Mouse (Mus musculus) gastrocnemius, postnatal 10 days (tissue): ENCODE results near the gene Zfp36. TPM values are rescaled to one million over a fixed set of nuclear protein-coding genes. Genes with fewer than 3 reads are reported as not detected.
A peak's percentile ranks its signal among the peaks of the same experiment; 100 is the strongest.

Source experiments
- DNase-seq: peaks from one replicate; pipeline ENCODE4 v3.0.0; 2021; ENCODE audit warnings: mixed read lengths
- total RNA-seq, 2 experiments: library from RNA; stranded (reverse); gene quantifications; 2 replicates each; pipeline ENCODE4 v1.2.3; 2021

Gene Zfp36
- total RNA-seq, 2 experiments from 2014 or later = 8.1 to 10.5 TPM

DNA sequence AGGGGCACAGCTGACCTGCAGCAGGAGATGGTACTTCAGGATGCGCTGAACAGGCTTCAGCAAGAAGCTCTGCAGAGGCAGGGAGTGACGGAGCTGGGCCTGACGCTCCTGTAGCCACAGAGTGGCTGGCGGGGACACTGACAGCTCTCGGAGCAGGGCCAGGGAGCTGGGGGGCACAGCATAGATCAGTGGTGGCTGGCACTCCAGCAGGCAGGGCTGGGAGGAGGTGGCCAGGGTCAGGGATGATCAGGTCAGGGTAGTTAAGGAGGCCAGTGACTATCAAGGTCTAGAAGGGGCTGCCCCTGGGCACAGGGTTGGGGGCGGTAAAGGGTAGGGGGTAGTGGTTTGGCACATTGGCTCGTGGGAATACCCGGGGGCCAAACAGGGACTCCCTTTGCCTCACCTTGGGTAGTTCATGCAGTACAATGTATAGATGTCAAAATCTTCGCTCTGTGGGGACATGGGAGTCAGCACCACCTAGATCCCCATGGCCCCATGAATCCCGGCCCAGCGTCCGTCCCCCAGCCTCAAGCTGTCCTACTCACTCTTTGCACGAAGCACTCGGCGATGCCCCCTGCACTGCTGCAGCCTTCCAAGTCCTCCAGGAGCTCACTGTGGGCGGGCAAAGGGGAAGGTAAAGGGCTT is 11.7 kb downstream of the Zfp36 start:
- DNase-seq = no peak

- no peak for DNase-seq
Measured at GRCm38 (mm10) chr7:28367663-28368275, 12.3 kb downstream of the Zfp36 start.

GRCm38 (mm10) chr7:28362441-28363060 is 17.5 kb downstream of the Zfp36 start:
- no peak for DNase-seq

DNA sequence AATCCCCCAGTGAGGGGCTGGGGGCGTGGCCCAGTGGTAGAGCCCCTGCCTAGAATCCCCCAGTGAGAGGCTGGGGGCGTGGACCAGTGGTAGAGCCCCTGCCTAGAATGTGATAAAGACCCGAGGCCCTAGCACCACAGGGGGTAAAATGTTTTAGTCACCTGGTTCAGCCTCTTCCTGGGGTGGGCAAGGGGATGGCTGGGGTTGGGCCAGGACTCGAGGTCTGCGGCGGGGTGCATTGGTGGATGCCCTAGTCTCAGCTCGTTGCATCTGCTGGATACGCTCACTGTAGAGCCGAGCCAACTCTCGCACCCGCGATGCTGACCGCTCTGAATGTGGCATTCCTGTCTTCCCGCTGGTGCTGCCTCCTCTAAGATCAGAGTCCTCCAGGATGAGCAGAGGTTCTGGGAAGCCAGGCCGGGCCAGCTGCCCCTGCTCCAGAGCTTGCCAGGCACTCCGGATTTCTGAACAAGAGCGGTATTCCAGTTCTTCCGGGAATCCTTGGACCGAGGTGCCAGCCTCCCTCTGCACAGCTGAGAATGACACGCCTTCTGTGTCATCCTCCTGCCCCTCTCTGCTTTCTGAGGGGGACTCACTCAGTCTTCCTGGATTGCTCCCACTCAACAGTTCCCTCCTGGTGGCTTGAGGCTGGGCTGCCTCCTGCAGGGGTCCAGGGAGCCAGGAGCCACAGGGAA is 18.3 kb downstream of the Zfp36 start:
- DNase-seq = no peak

DNA sequence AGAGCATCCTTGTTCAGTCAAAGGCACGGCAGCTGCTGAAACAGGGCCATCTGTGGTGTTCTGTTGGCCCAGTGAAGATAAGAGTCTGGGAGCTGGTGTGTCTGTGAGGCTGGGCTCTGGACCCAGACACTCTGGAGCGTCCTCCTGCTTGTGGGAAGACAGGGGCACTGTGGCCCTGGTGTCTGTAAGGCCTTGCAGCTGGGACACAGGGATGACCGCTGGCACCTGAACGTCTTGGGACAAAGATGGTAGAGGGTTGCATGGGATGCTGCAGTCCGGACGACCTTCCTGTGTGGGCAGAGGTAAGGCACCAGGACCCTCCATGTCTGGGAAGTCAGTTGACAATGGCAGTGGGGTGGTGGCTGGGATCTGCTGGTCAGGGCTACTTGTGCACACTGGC is 19.8 kb downstream of the Zfp36 start:
- DNase-seq = no peak

DNA sequence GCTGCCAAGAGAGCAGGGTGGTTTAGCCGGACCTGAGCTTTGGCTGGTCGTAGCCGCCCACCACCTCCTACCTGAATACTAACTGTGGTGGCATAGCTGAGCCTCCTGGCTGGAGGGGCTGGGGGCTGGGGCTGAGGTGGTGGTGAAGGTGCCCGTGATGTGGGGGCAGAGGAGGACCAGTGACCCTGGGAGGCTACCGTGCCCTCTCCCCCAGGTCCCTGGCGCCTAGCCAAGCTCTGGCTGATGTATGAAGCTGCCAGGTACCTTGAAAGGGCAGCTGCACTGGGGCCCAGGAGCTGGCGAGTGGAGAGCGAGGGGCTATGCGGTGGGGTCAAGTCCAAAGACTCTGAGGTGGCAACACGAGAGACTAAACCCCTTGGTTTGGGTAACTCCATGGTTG is 20.2 kb downstream of the Zfp36 start:
- no peak for DNase-seq

DNA sequence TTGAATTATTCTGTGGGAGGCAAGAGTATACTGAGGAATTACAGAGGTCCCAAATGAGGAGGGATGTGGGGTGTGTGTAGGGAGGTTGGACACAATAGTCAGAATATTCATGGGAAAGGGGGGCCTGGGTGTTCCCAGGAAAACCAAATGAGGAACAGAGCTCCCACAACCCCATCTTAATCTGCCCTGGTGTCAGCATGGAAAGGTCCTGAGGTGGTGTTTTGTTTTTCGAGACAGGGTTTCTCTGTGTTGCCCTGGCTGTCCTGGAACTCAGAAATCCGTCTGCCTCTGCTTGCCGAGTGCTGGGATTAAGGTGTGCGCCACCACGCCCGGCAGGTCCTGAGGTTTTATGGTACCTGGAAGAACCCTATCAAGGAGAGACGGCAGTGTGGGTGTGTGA is 21.6 kb downstream of the Zfp36 start:
- no peak for DNase-seq

GRCm38 (mm10) chr7:28357984-28358383 is 22.1 kb downstream of the Zfp36 start:
- DNase-seq = no peak

DNA sequence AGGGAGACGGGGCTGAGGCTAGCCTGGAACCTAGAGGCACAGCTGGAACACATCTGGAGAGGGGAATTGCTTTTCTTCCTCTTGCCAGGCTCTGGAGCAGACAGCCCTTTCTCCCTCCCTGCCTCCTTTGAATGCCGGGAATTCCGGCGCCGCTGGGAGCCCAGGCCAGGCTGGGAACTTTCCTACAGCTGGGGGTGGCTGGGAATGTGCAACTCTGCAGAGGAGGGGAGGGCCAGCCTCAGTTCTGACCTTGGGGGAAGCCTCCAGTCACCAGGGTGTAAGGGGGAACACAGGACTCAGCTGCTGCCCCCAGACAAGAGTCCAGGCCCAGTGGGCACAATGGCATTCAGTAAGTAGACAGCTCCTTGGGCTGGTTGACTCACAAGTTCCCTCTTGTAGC is 23.1 kb downstream of the Zfp36 start:
- DNase-seq = peak; percentile 58

- no peak for DNase-seq
Measured at GRCm38 (mm10) chr7:28355221-28355620, 24.8 kb downstream of the Zfp36 start.

- DNase-seq = no peak
Measured at GRCm38 (mm10) chr7:28354596-28354995, 25.5 kb downstream of the Zfp36 start.

GRCm38 (mm10) chr7:28354113-28354581 is 25.9 kb downstream of the Zfp36 start:
- DNase-seq = no peak

- DNase-seq = no peak
Measured at GRCm38 (mm10) chr7:28353267-28353666, 26.8 kb downstream of the Zfp36 start.

GRCm38 (mm10) chr7:28351676-28352191 is 28.3 kb downstream of the Zfp36 start:
- DNase-seq = no peak

DNA sequence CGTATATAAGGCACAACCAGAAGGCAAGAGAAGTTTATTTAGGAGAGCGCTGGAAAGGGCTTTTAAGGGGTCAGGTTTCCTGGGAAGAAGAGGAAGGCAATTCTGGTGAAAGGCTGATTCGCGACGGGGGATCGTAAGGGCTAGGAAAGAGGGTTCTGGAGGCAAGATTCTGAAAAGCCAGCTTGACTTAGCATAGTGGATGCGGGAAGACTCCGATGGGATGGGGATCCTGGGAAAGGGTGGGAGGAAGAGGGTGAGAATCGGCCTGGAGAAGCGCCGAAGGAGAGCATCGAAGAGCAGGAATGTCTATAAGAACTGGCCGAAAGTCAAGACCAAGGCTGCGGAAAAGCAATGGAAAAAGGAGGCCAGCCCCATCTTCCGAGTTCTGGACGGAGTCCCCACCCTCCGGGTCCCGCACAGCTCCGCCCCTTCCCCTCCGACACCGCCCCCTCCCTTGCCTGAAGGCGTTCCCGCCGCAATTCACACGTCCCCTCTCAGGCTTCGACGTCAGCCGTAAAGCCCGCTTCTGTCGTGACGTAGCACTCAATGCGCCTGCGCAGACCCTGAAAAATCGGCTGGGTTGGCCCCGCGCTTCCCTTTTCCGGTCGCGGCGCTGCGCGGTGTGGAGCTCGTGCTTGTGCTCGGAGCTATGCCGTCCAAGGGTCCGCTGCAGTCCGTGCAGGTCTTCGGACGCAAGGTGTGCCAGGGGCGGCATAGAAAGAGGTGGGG is 29.7 kb downstream of the Zfp36 start, which contains the start of gene Rps16:
Gene Rps16, plus strand, starts transcription at position 498 of the 729 bp plus-strand sequence.
- DNase-seq = peak; percentile 98

GRCm38 (mm10) chr7:28348601-28349000 is 31.5 kb downstream of the Zfp36 start:
- DNase-seq = no peak

DNA sequence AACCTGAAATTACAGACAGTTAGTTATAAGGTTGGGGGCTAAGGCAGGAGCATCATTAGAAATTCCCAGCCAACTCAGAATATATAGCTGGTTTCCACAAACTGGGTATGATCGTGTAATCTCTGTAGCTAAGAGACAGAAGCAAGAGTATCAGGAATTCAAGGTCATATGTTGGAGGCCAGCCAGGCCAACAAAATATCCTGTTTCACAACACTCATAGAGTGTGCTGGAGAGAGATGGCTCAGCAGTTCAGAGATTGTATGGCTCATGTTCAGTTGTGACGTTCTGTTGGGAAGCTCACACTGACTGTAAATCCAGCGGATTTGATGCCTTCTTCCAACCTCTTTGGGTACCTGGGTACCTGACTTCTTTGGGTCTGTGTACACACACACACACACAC is 32.3 kb downstream of the Zfp36 start:
- DNase-seq = no peak

DNA sequence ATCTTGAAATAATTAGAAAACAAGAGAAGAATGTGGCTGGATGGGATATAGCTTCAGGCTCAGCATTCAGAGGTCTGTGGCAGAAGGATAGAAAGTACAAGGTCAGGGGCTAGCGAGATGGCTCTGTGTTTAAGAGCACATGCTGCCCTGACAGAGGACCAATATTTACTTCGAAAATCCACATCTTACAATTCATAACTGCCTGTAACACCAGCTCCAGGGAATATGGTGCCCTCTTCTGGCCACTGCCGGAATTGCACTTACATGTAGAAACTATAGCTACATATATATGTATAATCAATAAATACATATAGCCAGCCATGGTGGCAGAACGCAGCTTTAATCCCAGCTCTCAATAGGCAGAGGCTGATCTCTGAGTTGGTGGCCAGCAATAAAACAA is 35.4 kb downstream of the Zfp36 start:
- DNase-seq = peak; percentile 62

- DNase-seq = no peak
Measured at GRCm38 (mm10) chr7:28341381-28341780, 38.7 kb downstream of the Zfp36 start.

DNA sequence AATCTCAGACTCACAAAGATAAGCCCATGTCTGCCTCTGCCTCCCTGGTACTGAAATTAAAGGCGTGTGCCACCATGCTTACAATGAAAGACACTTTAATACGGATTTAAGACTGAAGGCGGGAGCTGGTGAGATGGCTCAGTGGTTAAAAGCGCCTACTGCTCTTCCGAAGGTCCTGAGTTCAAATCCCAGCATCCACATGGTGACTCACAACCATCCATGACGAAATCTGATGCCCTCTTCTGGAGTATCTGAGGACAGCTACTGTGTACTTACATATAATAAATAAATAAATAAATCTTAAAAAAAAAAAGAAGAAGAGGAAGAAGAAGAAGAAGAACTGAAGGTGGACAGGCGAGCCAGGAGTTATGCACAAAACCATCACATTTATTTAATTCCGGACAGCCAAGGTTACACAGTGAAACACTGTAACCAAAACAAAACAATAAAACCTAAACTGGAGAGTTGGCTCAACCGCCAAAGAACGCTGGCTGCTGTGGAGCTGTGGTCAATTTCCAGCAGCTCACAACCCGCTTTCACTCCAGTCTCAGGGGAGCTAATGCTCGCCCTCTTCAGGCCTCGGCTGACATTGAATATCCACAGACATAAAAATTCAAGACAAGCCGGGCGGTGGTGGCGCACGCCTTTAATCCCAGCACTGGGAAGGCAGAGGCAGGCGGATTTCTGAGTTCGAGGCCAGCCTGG is 40.7 kb downstream of the Zfp36 start:
- DNase-seq = peak; percentile 59
